In genomic region chr5:45228226-45228927, GRCm38 (mm10) we compare ENCODE assay signal across 25 mouse cellular contexts.
DNase-seq lines count a peak whose midpoint lies in the region; ATAC-seq and TF ChIP-seq lines count a peak whose summit lies in the region.
"Had no signal": no experiment of that assay in that cellular context is flagged by ENCODE, and none has a peak within 500 bp of the region (broad histone marks: within the 10 kb centered on the region; RNA-seq: fewer than 3 reads in every experiment).

No protein-coding gene starts in this region.

- H3K36me3 ChIP-seq in heart, embryonic 10.5 days = no peaks in the 10 kb centered on the region
- no peaks in the 10 kb centered on the region for H3K36me3 ChIP-seq in lung, embryonic 14.5 days (ENCODE audit: insufficient read depth)
- H3K36me3 ChIP-seq: forebrain, embryonic 10.5 days; heart, embryonic 13.5 days had no signal

- peak; percentile 28 for DNase-seq in heart, adult 11 months
- DNase-seq in heart, embryonic 10.5 days (ENCODE audit: low spot score) = no peak
- peak; percentile 40 for DNase-seq in lung, embryonic 14.5 days
- no peak for DNase-seq in lung, postnatal 25 days (ENCODE audit: low spot score)
- peak; percentile 13 for DNase-seq in right cerebral cortex, postnatal 4 days
- no peak for DNase-seq in right cerebral cortex, adult 2 months (ENCODE audit: low spot score in 2 of 2)
- DNase-seq in brain, embryonic 14.5 days (ENCODE audit: low read depth) = peak; percentile 35
- DNase-seq in adrenal gland, postnatal 10 days = no peak
- DNase-seq: adrenal gland, adult 8-10 months; adrenal gland, postnatal 36 days; cerebellum, adult 18-20 months; cerebellum, adult 9-10 months; cerebellum, postnatal 14 days; gastrocnemius, adult 2 months; gastrocnemius, postnatal 14 days; heart, adult 18-20 months; heart, postnatal 14 days; heart, postnatal 4 days had no signal

- ATAC-seq in lung, embryonic 14.5 days (ENCODE audit: insufficient read depth) = no peak
- ATAC-seq: activated CD4-positive, CD25-positive, alpha-beta regulatory T cell, adult 4 months; CD4-positive, CD25-positive, alpha-beta regulatory T cell, adult 4 months; forebrain, embryonic 16.5 days; hindbrain, postnatal 0 days had no signal

- H3K4me3 ChIP-seq in heart, embryonic 10.5 days = no peak overlapping the region
- no peak overlapping the region for H3K4me3 ChIP-seq in lung, embryonic 14.5 days (ENCODE audit: low read depth, low read length)
- H3K4me3 ChIP-seq: forebrain, embryonic 10.5 days; gastrocnemius, adult 2 months; heart, embryonic 13.5 days had no signal

- no peak for TF ChIP-seq CTCF in lung, embryonic 14.5 days (IDR thresholded peaks at IDR 0.05; ENCODE audit: low read depth)
- no peak for TF ChIP-seq CTCF in brain, embryonic 14.5 days (IDR thresholded peaks at IDR 0.05; ENCODE audit: borderline replicate concordance, extremely low read depth, insufficient read depth, insufficient read length)

- H3K27ac ChIP-seq in heart, embryonic 10.5 days = no peak overlapping the region
- no peak overlapping the region for H3K27ac ChIP-seq in lung, embryonic 14.5 days (ENCODE audit: low read depth)
- H3K27ac ChIP-seq: forebrain, embryonic 10.5 days; gastrocnemius, adult 2 months; heart, embryonic 13.5 days; hindbrain, embryonic 14.5 days; hindbrain, postnatal 0 days had no signal

- no peak for TF ChIP-seq POLR2A in brain, embryonic 14.5 days (IDR thresholded peaks at IDR 0.05; ENCODE audit: borderline replicate concordance, extremely low read depth, insufficient read depth, insufficient read length, poor library complexity, severe bottlenecking)

- no peak overlapping the region for H3K4me2 ChIP-seq in lung, embryonic 14.5 days
- H3K4me2 ChIP-seq: heart, embryonic 13.5 days; hindbrain, embryonic 14.5 days had no signal

- WGBS in heart, embryonic 10.5 days = 81% methylated on average over 6 of the region's 6 CpGs
- 67% methylated on average over 6 of the region's 6 CpGs for WGBS in lung, embryonic 14.5 days

- H3K27me3 ChIP-seq in heart, embryonic 10.5 days (ENCODE audit: insufficient read depth, poor library complexity, severe bottlenecking) = no peaks in the 10 kb centered on the region
- no peaks in the 10 kb centered on the region for H3K27me3 ChIP-seq in lung, embryonic 14.5 days (ENCODE audit: insufficient read depth, low read length)
- H3K27me3 ChIP-seq: heart, embryonic 13.5 days had no signal

- H3K9ac ChIP-seq in lung, embryonic 14.5 days = no peak overlapping the region
- H3K9ac ChIP-seq: heart, embryonic 13.5 days; hindbrain, embryonic 14.5 days had no signal

- no peaks in the 10 kb centered on the region for H3K9me3 ChIP-seq in heart, embryonic 10.5 days
- no peaks in the 10 kb centered on the region for H3K9me3 ChIP-seq in lung, embryonic 14.5 days (ENCODE audit: low read depth, low read length)
- H3K9me3 ChIP-seq: forebrain, embryonic 10.5 days; heart, embryonic 13.5 days had no signal

- no peaks in the 10 kb centered on the region for H3K4me1 ChIP-seq in heart, embryonic 10.5 days
- no peaks in the 10 kb centered on the region for H3K4me1 ChIP-seq in lung, embryonic 14.5 days (ENCODE audit: insufficient read depth)
- H3K4me1 ChIP-seq: forebrain, embryonic 10.5 days; heart, embryonic 13.5 days had no signal

Comparison
In these comparisons a context has a peak if more than half of its experiments do, and no peak if none do; other contexts are left out.
1. DNase-seq: peak in heart, adult 11 months (single experiment), lung, embryonic 14.5 days (single experiment), right cerebral cortex, postnatal 4 days (single experiment) and brain, embryonic 14.5 days (single experiment); none in heart, embryonic 10.5 days (single experiment), lung, postnatal 25 days (single experiment), right cerebral cortex, adult 2 months (0 of 2) and adrenal gland, postnatal 10 days (single experiment).